ENCODE assay signal across 16 mouse cellular contexts in genomic region chr8:94184357-94184843, GRCm38 (mm10). TPM values are rescaled to one million over a fixed set of nuclear protein-coding genes. Genes with fewer than 3 reads are reported as not detected.
A peak's percentile ranks its signal among the peaks of the same experiment; 100 is the strongest.
DNase-seq lines count a peak whose midpoint lies in the region; ATAC-seq lines count a peak whose summit lies in the region.
"Had no signal": no experiment of that assay in that cellular context is flagged by ENCODE, and none has a peak within 500 bp of the region (broad histone marks: within the 10 kb centered on the region; RNA-seq: fewer than 3 reads in every experiment).

No protein-coding gene starts in this region.

- intact Hi-C loops in heart, postnatal 25 days (cut with DNase I), result no loop called here

- DNase-seq in heart, postnatal 25 days (ENCODE audit: low spot score), result no peak
- peak; percentile 28 for DNase-seq in urinary bladder, postnatal 14 days (ENCODE audit: low spot score)
- DNase-seq in urinary bladder, postnatal 10 days (ENCODE audit: low spot score), result no peak
- DNase-seq in liver, embryonic 11.5 days (ENCODE audit: low spot score), result no peak
- DNase-seq in thymus, postnatal 0 days (ENCODE audit: low spot score), result no peak
- DNase-seq: cerebellum, postnatal 36 days; heart, adult 18-20 months had no signal

- H3K9me3 ChIP-seq in heart, embryonic 13.5 days, result no peaks in the 10 kb centered on the region
- no peaks in the 10 kb centered on the region for H3K9me3 ChIP-seq in liver, embryonic 11.5 days (ENCODE audit: control insufficient read depth, low read length)
- H3K9me3 ChIP-seq: forebrain, embryonic 15.5 days had no signal

- H3K36me3 ChIP-seq in heart, embryonic 13.5 days, result no peaks in the 10 kb centered on the region
- H3K36me3 ChIP-seq in liver, embryonic 11.5 days (ENCODE audit: control insufficient read depth, insufficient read depth, low read length), result no peaks in the 10 kb centered on the region
- H3K36me3 ChIP-seq: forebrain, embryonic 15.5 days had no signal

- no peak for ATAC-seq in heart, embryonic 13.5 days (ENCODE audit: extremely low read depth, insufficient number of reproducible peaks, low FRiP score, low TSS enrichment)
- no peak for ATAC-seq in liver, embryonic 11.5 days (replicated peaks; ENCODE audit: low FRiP score)
- ATAC-seq in megakaryocyte-erythroid progenitor cell, adult 5-6 weeks (replicated peaks; ENCODE audit: low FRiP score, low TSS enrichment, poor library complexity, severe bottlenecking), result no peak
- ATAC-seq in monocyte, adult 5-6 weeks (replicated peaks; ENCODE audit: insufficient number of reproducible peaks, low FRiP score, low TSS enrichment, poor library complexity, severe bottlenecking), result no peak
- ATAC-seq: forebrain, embryonic 15.5 days; midbrain, embryonic 16.5 days had no signal

- peaks cover 91% of the 10 kb centered on the region for H3K27me3 ChIP-seq in heart, embryonic 13.5 days (replicated peaks)
- peaks cover 44% of the 10 kb centered on the region for H3K27me3 ChIP-seq in liver, embryonic 11.5 days (replicated peaks; ENCODE audit: control insufficient read depth, insufficient read depth, low read length)

- H3K4me2 ChIP-seq in heart, embryonic 13.5 days, result peak overlapping the region; percentile 28
- H3K4me2 ChIP-seq in liver, embryonic 11.5 days, result peak overlapping the region; percentile 78
- H3K4me2 ChIP-seq: forebrain, embryonic 15.5 days had no signal

- H3K4me3 ChIP-seq in heart, embryonic 13.5 days, result no peak overlapping the region
- H3K4me3 ChIP-seq in liver, embryonic 11.5 days (ENCODE audit: low read depth, low read length), result peak overlapping the region; percentile 2; the same call in 1 of the 2 replicates
- H3K4me3 ChIP-seq: forebrain, embryonic 15.5 days had no signal

- no peak overlapping the region for H3K9ac ChIP-seq in heart, embryonic 13.5 days
- H3K9ac ChIP-seq in liver, embryonic 11.5 days (ENCODE audit: low read depth, low read length), result peak overlapping the region; percentile 47
- H3K9ac ChIP-seq: forebrain, embryonic 15.5 days had no signal

- WGBS in heart, embryonic 13.5 days, result 30% methylated on average over 12 of the region's 12 CpGs
- WGBS in liver, embryonic 11.5 days, result 33% methylated on average over 12 of the region's 12 CpGs

- no peak overlapping the region for H3K27ac ChIP-seq in heart, embryonic 13.5 days (replicated peaks)
- H3K27ac ChIP-seq in liver, embryonic 11.5 days (ENCODE audit: low read depth, low read length), result 0 out of 2 replicates have a peak overlapping the region, but pooled peaks have one; percentile 2
- H3K27ac ChIP-seq: forebrain, embryonic 15.5 days had no signal

- peaks cover 54% of the 10 kb centered on the region for H3K4me1 ChIP-seq in heart, embryonic 13.5 days
- peaks cover 35% of the 10 kb centered on the region for H3K4me1 ChIP-seq in liver, embryonic 11.5 days (replicated peaks; ENCODE audit: control insufficient read depth, insufficient read depth, low read length)

RNA-seq across cellular contexts. Expression of gene Mt1, which starts 5.5 kb away (rescaled TPM):
- polyA plus RNA-seq in heart, embryonic 13.5 days (2015; fragmentation: Nextera tagmentation; extraction: Ambion mirVana), result 230 and 374 TPM in 2 replicates
- 100 to 1,000 TPM; 270 to 370 TPM for total RNA-seq in heart, postnatal 25 days (2021)
- 2,440 and 2,461 TPM in 2 replicates for polyA plus RNA-seq in liver, embryonic 11.5 days (2014; fragmentation: Nextera tagmentation; extraction: Ambion mirVana)
- polyA plus RNA-seq in thymus, postnatal 0 days (2015; fragmentation: Nextera tagmentation; extraction: Ambion mirVana), result 112 and 124 TPM in 2 replicates
- 524 and 583 TPM in 2 replicates for total RNA-seq in megakaryocyte-erythroid progenitor cell, adult 5-6 weeks (2014; fragmentation: Nextera tagmentation)
- total RNA-seq in megakaryocyte-erythroid progenitor cell, adult 5-6 weeks (2017), result 648 and 717 TPM in 2 replicates
- 7.1 to 8.5 TPM (median 8.2 TPM) in 3 replicates for total RNA-seq in monocyte, adult 5-6 weeks (2017)

RNA-seq across cellular contexts. Expression of gene Mt2, which starts 11.9 kb away (rescaled TPM):
- 27.9 and 61.6 TPM in 2 replicates for polyA plus RNA-seq in heart, embryonic 13.5 days (2015; fragmentation: Nextera tagmentation; extraction: Ambion mirVana)
- total RNA-seq in heart, postnatal 25 days (2021), result 100 to 1,000 TPM in 1 of 2 experiments, 10 to 100 TPM in 1; 47.6 to 115 TPM
- polyA plus RNA-seq in liver, embryonic 11.5 days (2014; fragmentation: Nextera tagmentation; extraction: Ambion mirVana), result 785 and 795 TPM in 2 replicates
- polyA plus RNA-seq in thymus, postnatal 0 days (2015; fragmentation: Nextera tagmentation; extraction: Ambion mirVana), result 44.8 and 45.7 TPM in 2 replicates
- 352 and 428 TPM in 2 replicates for total RNA-seq in megakaryocyte-erythroid progenitor cell, adult 5-6 weeks (2014; fragmentation: Nextera tagmentation)
- total RNA-seq in megakaryocyte-erythroid progenitor cell, adult 5-6 weeks (2017), result 400 TPM in 2 replicates
- 3.1 TPM in 1 of 3 replicates, not detected in the others for total RNA-seq in monocyte, adult 5-6 weeks (2017)

RNA-seq across cellular contexts. Expression of gene Nup93, which starts 30.0 kb away (rescaled TPM):
- polyA plus RNA-seq in heart, embryonic 13.5 days (2015; fragmentation: Nextera tagmentation; extraction: Ambion mirVana), result 58.0 and 65.9 TPM in 2 replicates
- total RNA-seq in heart, postnatal 25 days (2021), result 10 to 100 TPM; 15.3 to 15.5 TPM
- polyA plus RNA-seq in liver, embryonic 11.5 days (2014; fragmentation: Nextera tagmentation; extraction: Ambion mirVana), result 106 and 124 TPM in 2 replicates
- polyA plus RNA-seq in thymus, postnatal 0 days (2015; fragmentation: Nextera tagmentation; extraction: Ambion mirVana), result 48.3 and 54.2 TPM in 2 replicates
- 66.6 and 86.4 TPM in 2 replicates for total RNA-seq in megakaryocyte-erythroid progenitor cell, adult 5-6 weeks (2014; fragmentation: Nextera tagmentation)
- 55.1 and 69.6 TPM in 2 replicates for total RNA-seq in megakaryocyte-erythroid progenitor cell, adult 5-6 weeks (2017)
- 11.8 to 21.1 TPM (median 12.5 TPM) in 3 replicates for total RNA-seq in monocyte, adult 5-6 weeks (2017)

RNA-seq across cellular contexts. Expression of gene Mt3, which starts 32.0 kb away (rescaled TPM):
- 36.5 and 47.5 TPM in 2 replicates for polyA plus RNA-seq in heart, embryonic 13.5 days (2015; fragmentation: Nextera tagmentation; extraction: Ambion mirVana)
- 1 to 10 TPM; 3.2 to 5.6 TPM for total RNA-seq in heart, postnatal 25 days (2021)
- polyA plus RNA-seq in liver, embryonic 11.5 days (2014; fragmentation: Nextera tagmentation; extraction: Ambion mirVana), result 0.64 and 0.95 TPM in 2 replicates
- 3.6 and 4.6 TPM in 2 replicates for polyA plus RNA-seq in thymus, postnatal 0 days (2015; fragmentation: Nextera tagmentation; extraction: Ambion mirVana)
- not detected in 2 replicates for total RNA-seq in megakaryocyte-erythroid progenitor cell, adult 5-6 weeks (2014; fragmentation: Nextera tagmentation)
- not detected in 2 replicates for total RNA-seq in megakaryocyte-erythroid progenitor cell, adult 5-6 weeks (2017)
- not detected in 3 replicates for total RNA-seq in monocyte, adult 5-6 weeks (2017)

RNA-seq across cellular contexts. Expression of gene Mt4, which starts 47.4 kb away (rescaled TPM):
- not detected in 2 replicates for polyA plus RNA-seq in heart, embryonic 13.5 days (2015; fragmentation: Nextera tagmentation; extraction: Ambion mirVana)
- total RNA-seq in heart, postnatal 25 days (2021), result not detected
- polyA plus RNA-seq in liver, embryonic 11.5 days (2014; fragmentation: Nextera tagmentation; extraction: Ambion mirVana), result not detected in 2 replicates
- polyA plus RNA-seq in thymus, postnatal 0 days (2015; fragmentation: Nextera tagmentation; extraction: Ambion mirVana), result 4.9 and 5.6 TPM in 2 replicates
- not detected in 2 replicates for total RNA-seq in megakaryocyte-erythroid progenitor cell, adult 5-6 weeks (2014; fragmentation: Nextera tagmentation)
- total RNA-seq in megakaryocyte-erythroid progenitor cell, adult 5-6 weeks (2017), result not detected in 2 replicates
- not detected in 3 replicates for total RNA-seq in monocyte, adult 5-6 weeks (2017)
- total RNA-seq: heart, adult 18-20 months; layer of hippocampus, postnatal 10 days had no signal
- polyA plus RNA-seq: brain, embryonic 14.5 days; forebrain, embryonic 15.5 days; limb, embryonic 14.5 days; midbrain, embryonic 16.5 days; urinary bladder, adult 2 months had no signal

Comparison
In these comparisons a context has a peak if more than half of its experiments do, and no peak if none do; other contexts are left out.
1. RNA of gene Mt1, which starts 5.5 kb away (total RNA-seq): 524 to 717 TPM in megakaryocyte-erythroid progenitor cell, adult 5-6 weeks and 270 to 370 TPM in heart, postnatal 25 days; 7.1 to 8.5 TPM in monocyte, adult 5-6 weeks; every median in the first group is over 10 times any median in the second.
2. RNA of gene Mt2, which starts 11.9 kb away (total RNA-seq): 352 to 428 TPM in megakaryocyte-erythroid progenitor cell, adult 5-6 weeks and 47.6 to 115 TPM in heart, postnatal 25 days; 3.1 TPM in monocyte, adult 5-6 weeks; every median in the first group is over 10 times any median in the second.